Mouse (Mus musculus): ENCODE results near the gene Ppfia3. TPM values are rescaled to one million over a fixed set of nuclear protein-coding genes. Genes with fewer than 3 reads are reported as not detected.
"Not testable (repeated sequence)": the region's sequence is repeated elsewhere in the genome, so short reads cannot be mapped to it uniquely, and the experiment has no call there.

The Ppfia3 gene
- polyA plus RNA-seq, 1 experiment from 2014 or later = 6.9 TPM

- Histone ChIP-seq H3K9me3 (no peaks in the 10 kb centered on the region), H3K27me3 (replicated peaks) (peaks cover 53% of the 10 kb centered on the region), H3K4me1 (replicated peaks) (peaks cover 8% of the 10 kb centered on the region), H3K4me2 (replicated peaks) (peak within 1 kb of the TSS; percentile 85), H3K9ac (peak within 1 kb of the TSS; percentile 24), H3K36me3 (no peaks in the 10 kb centered on the region), H3K4me3 (replicated peaks) (peak within 1 kb of the TSS; percentile 42), H3K27ac (no peak within 1 kb of the TSS)
- ATAC-seq = peak; percentile 42
- WGBS = 12% methylated on average over 28 of the region's 28 CpGs
Observed at GRCm38 (mm10) chr7:45405091-45406075, 38.6 kb upstream of the Ppfia3 start, which contains the start of gene Kcna7. Gene Kcna7 (plus strand): TSS chr7:45405653.

- Histone ChIP-seq H3K4me1 (replicated peaks) (peaks cover 8% of the 10 kb centered on the region), H3K27me3 (replicated peaks) (peaks cover 36% of the 10 kb centered on the region), H3K36me3 (no peaks in the 10 kb centered on the region), H3K4me3 (replicated peaks) (no peak overlapping the region), H3K9ac (no peak overlapping the region), H3K27ac (no peak overlapping the region), H3K9me3 (no peaks in the 10 kb centered on the region), H3K4me2 (replicated peaks) (no peak overlapping the region)
- ATAC-seq = peak; percentile 21; the same call in 1 of the 2 replicates
- 46% methylated on average over 6 of the region's 6 CpGs for WGBS
Observed at GRCm38 (mm10) chr7:45403532-45404261, 36.9 kb upstream of the Ppfia3 start.

- H3K27me3 ChIP-seq (replicated peaks) = peaks cover 15% of the 10 kb centered on the region
- H3K4me3 ChIP-seq (replicated peaks) = no peak overlapping the region
- H3K36me3 ChIP-seq = no peaks in the 10 kb centered on the region
- H3K9ac ChIP-seq = no peak overlapping the region
- no peak overlapping the region for H3K4me2 ChIP-seq (replicated peaks)
- H3K4me1 ChIP-seq (replicated peaks) = peaks cover 5% of the 10 kb centered on the region
- no peak for ATAC-seq
- H3K27ac ChIP-seq = no peak overlapping the region
- H3K9me3 ChIP-seq = no peaks in the 10 kb centered on the region
- WGBS = 66% methylated on average over 10 of the region's 10 CpGs
Observed at GRCm38 (mm10) chr7:45401521-45402085, 34.8 kb upstream of the Ppfia3 start.

GRCm38 (mm10) chr7:45396787-45397186 is 30.0 kb upstream of the Ppfia3 start:
- Histone ChIP-seq H3K9ac (no peak overlapping the region), H3K27ac (no peak overlapping the region), H3K27me3 (replicated peaks) (no peaks in the 10 kb centered on the region), H3K9me3 (no peaks in the 10 kb centered on the region), H3K4me2 (replicated peaks) (no peak overlapping the region), H3K36me3 (peaks cover 5% of the 10 kb centered on the region; the same call in 1 of the 2 replicates), H3K4me3 (replicated peaks) (no peak overlapping the region), H3K4me1 (replicated peaks) (peaks cover 13% of the 10 kb centered on the region)
- ATAC-seq = no peak
- WGBS = 73% methylated on average over 2 of the region's 2 CpGs

GRCm38 (mm10) chr7:45396337-45396775 is 29.5 kb upstream of the Ppfia3 start:
- ATAC-seq = peak; percentile 51
- H3K9ac ChIP-seq = peak overlapping the region; percentile 52
- not testable (repeated sequence) for H3K36me3 ChIP-seq; H3K27me3 ChIP-seq (replicated peaks); H3K9me3 ChIP-seq
- peak overlapping the region; percentile 58 for H3K4me2 ChIP-seq (replicated peaks)
- 0 out of 2 replicates have a peak overlapping the region, but pooled peaks have one; percentile 74 for H3K27ac ChIP-seq
- peak overlapping the region; percentile 40 for H3K4me3 ChIP-seq (replicated peaks)
- peaks cover 13% of the 10 kb centered on the region for H3K4me1 ChIP-seq (replicated peaks)
- WGBS = 0% methylated on average over 3 of the region's 3 CpGs

GRCm38 (mm10) chr7:45395578-45396336 is 28.9 kb upstream of the Ppfia3 start, which contains the start of gene Snrnp70:
Gene Snrnp70 (minus strand): TSS chr7:45395742.
- ATAC-seq = peak; percentile 98
- Histone ChIP-seq H3K4me1 (replicated peaks) (peaks cover 13% of the 10 kb centered on the region), H3K36me3 (peaks cover 9% of the 10 kb centered on the region), H3K4me2 (replicated peaks) (peak within 1 kb of the TSS; percentile 89), H3K27me3 (replicated peaks) (no peaks in the 10 kb centered on the region), H3K27ac (peak within 1 kb of the TSS; percentile 98), H3K9ac (peak within 1 kb of the TSS; percentile 91), H3K9me3 (no peaks in the 10 kb centered on the region), H3K4me3 (replicated peaks) (peak within 1 kb of the TSS; percentile 79)
- WGBS = under 1% methylated on average over 60 of the region's 60 CpGs

GRCm38 (mm10) chr7:45395129-45395541 is 28.3 kb upstream of the Ppfia3 start:
- Histone ChIP-seq H3K27me3 (replicated peaks) (no peaks in the 10 kb centered on the region), H3K4me2 (replicated peaks) (peak overlapping the region; percentile 89), H3K9me3 (no peaks in the 10 kb centered on the region), H3K4me3 (replicated peaks) (peak overlapping the region; percentile 79), H3K4me1 (replicated peaks) (peaks cover 13% of the 10 kb centered on the region), H3K36me3 (peaks cover 9% of the 10 kb centered on the region), H3K27ac (peak overlapping the region; percentile 98), H3K9ac (peak overlapping the region; percentile 91)
- ATAC-seq = peak; percentile 85
- WGBS = under 1% methylated on average over 19 of the region's 20 CpGs

- no peaks in the 10 kb centered on the region for H3K27me3 ChIP-seq (replicated peaks)
- H3K9ac ChIP-seq = no peak overlapping the region
- H3K4me1 ChIP-seq (replicated peaks) = no peaks in the 10 kb centered on the region
- peaks cover 60% of the 10 kb centered on the region for H3K36me3 ChIP-seq
- H3K4me2 ChIP-seq (replicated peaks) = no peak overlapping the region
- no peak overlapping the region for H3K27ac ChIP-seq
- H3K4me3 ChIP-seq (replicated peaks) = no peak overlapping the region
- ATAC-seq = no peak
- 85% methylated on average over 3 of the region's 3 CpGs for WGBS
- H3K9me3 ChIP-seq = no peaks in the 10 kb centered on the region
Observed at GRCm38 (mm10) chr7:45386077-45386476, 19.3 kb upstream of the Ppfia3 start.

- no peak for ATAC-seq
- Histone ChIP-seq H3K36me3 (peaks cover 56% of the 10 kb centered on the region), H3K27ac (no peak overlapping the region), H3K27me3 (replicated peaks) (no peaks in the 10 kb centered on the region), H3K4me1 (replicated peaks) (no peaks in the 10 kb centered on the region), H3K4me3 (replicated peaks) (no peak overlapping the region), H3K9ac (no peak overlapping the region), H3K4me2 (replicated peaks) (no peak overlapping the region), H3K9me3 (no peaks in the 10 kb centered on the region)
- WGBS = 87% methylated on average over 1 of the region's 1 CpGs
Observed at GRCm38 (mm10) chr7:45376057-45376456, 9.2 kb upstream of the Ppfia3 start.

- no peak for ATAC-seq
- H3K9ac ChIP-seq = no peak overlapping the region
- H3K27me3 ChIP-seq (replicated peaks) = no peaks in the 10 kb centered on the region; the same call in 1 of the 2 replicates
- no peaks in the 10 kb centered on the region for H3K9me3 ChIP-seq
- peaks cover 6% of the 10 kb centered on the region for H3K4me1 ChIP-seq (replicated peaks)
- H3K4me2 ChIP-seq (replicated peaks) = no peak overlapping the region
- no peak overlapping the region for H3K27ac ChIP-seq
- H3K36me3 ChIP-seq = peaks cover 43% of the 10 kb centered on the region
- 94% methylated on average over 8 of the region's 8 CpGs for WGBS
- H3K4me3 ChIP-seq (replicated peaks) = no peak overlapping the region
Observed at GRCm38 (mm10) chr7:45374620-45375019, 7.8 kb upstream of the Ppfia3 start.

GRCm38 (mm10) chr7:45372371-45372770 is 5.6 kb upstream of the Ppfia3 start:
- WGBS = 79% methylated on average over 5 of the region's 5 CpGs
- ATAC-seq = no peak
- H3K27ac ChIP-seq = no peak overlapping the region

More at GRCm38 (mm10) chr7:45372371-45372770, 5.6 kb upstream of the Ppfia3 start:
- Histone ChIP-seq H3K36me3 (peaks cover 26% of the 10 kb centered on the region), H3K9me3 (no peaks in the 10 kb centered on the region), H3K4me3 (replicated peaks) (no peak overlapping the region), H3K27me3 (replicated peaks) (peaks cover 10% of the 10 kb centered on the region), H3K9ac (no peak overlapping the region), H3K4me1 (replicated peaks) (peaks cover 14% of the 10 kb centered on the region), H3K4me2 (replicated peaks) (no peak overlapping the region)

Data from intestine, embryonic 15.5 days (tissue).